Mouse (Mus musculus): ENCODE results near the gene Olfr827. TPM values are rescaled to one million over a fixed set of nuclear protein-coding genes. Genes with fewer than 3 reads are reported as not detected.

Gene Olfr827
- polyA plus RNA-seq (2014; fragmentation: Nextera tagmentation; extraction: Ambion mirVana), result not detected in 2 replicates

- no peaks in the 10 kb centered on the region for H3K4me1 ChIP-seq (replicated peaks; ENCODE audit: control insufficient read depth, insufficient read depth, low read length)
- ATAC-seq (ENCODE audit: low FRiP score), result no peak
- WGBS, result 94% methylated on average over 1 of the region's 1 CpGs
- no peak within 1 kb of the TSS for H3K4me2 ChIP-seq (replicated peaks; ENCODE audit: low read depth, low read length)
- H3K27ac ChIP-seq (ENCODE audit: low read depth, low read length), result no peak within 1 kb of the TSS
- H3K9me3 ChIP-seq (ENCODE audit: control insufficient read depth, low read length), result no peaks in the 10 kb centered on the region
- H3K9ac ChIP-seq (ENCODE audit: low read depth, low read length), result no peak within 1 kb of the TSS
- H3K4me3 ChIP-seq (ENCODE audit: low read depth, low read length), result no peak within 1 kb of the TSS
- no peaks in the 10 kb centered on the region for H3K36me3 ChIP-seq (ENCODE audit: control insufficient read depth, insufficient read depth, low read length)
- no peaks in the 10 kb centered on the region for H3K27me3 ChIP-seq (ENCODE audit: control insufficient read depth, insufficient read depth, low read length)
- DNase-seq (ENCODE audit: low spot score), result no peak
These were observed at the start of gene Olfr827 for GRCm38 (mm10) chr10:130214303-130214702. Olfr827 (minus strand) TSS chr10:130214403.

- no peak for DNase-seq (ENCODE audit: low spot score)
- H3K9ac ChIP-seq (ENCODE audit: low read depth, low read length), result no peak overlapping the region
- no peaks in the 10 kb centered on the region for H3K36me3 ChIP-seq (ENCODE audit: control insufficient read depth, insufficient read depth, low read length)
- no peak overlapping the region for H3K27ac ChIP-seq (ENCODE audit: low read depth, low read length)
- ATAC-seq (ENCODE audit: low FRiP score), result no peak; the same call in 1 of the 2 replicates
- H3K4me1 ChIP-seq (replicated peaks; ENCODE audit: control insufficient read depth, insufficient read depth, low read length), result no peaks in the 10 kb centered on the region
- no peaks in the 10 kb centered on the region for H3K27me3 ChIP-seq (ENCODE audit: control insufficient read depth, insufficient read depth, low read length)
- WGBS, result 60% methylated on average over 4 of the region's 4 CpGs
- H3K4me3 ChIP-seq (ENCODE audit: low read depth, low read length), result no peak overlapping the region
- H3K4me2 ChIP-seq (replicated peaks; ENCODE audit: low read depth, low read length), result no peak overlapping the region
- H3K9me3 ChIP-seq (ENCODE audit: control insufficient read depth, low read length), result no peaks in the 10 kb centered on the region
These were observed 49.0 kb upstream of the Olfr827 start for GRCm38 (mm10) chr10:130263203-130263602.

GRCm38 (mm10) chr10:130259483-130259882 lies 45.3 kb upstream of the Olfr827 start:
- H3K9ac ChIP-seq (ENCODE audit: low read depth, low read length), result no peak overlapping the region
- H3K4me3 ChIP-seq (ENCODE audit: low read depth, low read length), result no peak overlapping the region
- DNase-seq (ENCODE audit: low spot score) (no peak), ATAC-seq (ENCODE audit: low FRiP score) (peak; percentile 66)
- H3K36me3 ChIP-seq (ENCODE audit: control insufficient read depth, insufficient read depth, low read length), result no peaks in the 10 kb centered on the region
- H3K9me3 ChIP-seq (ENCODE audit: control insufficient read depth, low read length), result no peaks in the 10 kb centered on the region
- H3K4me2 ChIP-seq (replicated peaks; ENCODE audit: low read depth, low read length), result no peak overlapping the region
- no peak overlapping the region for H3K27ac ChIP-seq (ENCODE audit: low read depth, low read length)
- 78% methylated on average over 1 of the region's 1 CpGs for WGBS
- H3K27me3 ChIP-seq (ENCODE audit: control insufficient read depth, insufficient read depth, low read length), result no peaks in the 10 kb centered on the region
- H3K4me1 ChIP-seq (replicated peaks; ENCODE audit: control insufficient read depth, insufficient read depth, low read length), result no peaks in the 10 kb centered on the region

- WGBS, result 3% methylated on average over 2 of the region's 2 CpGs
- peak; percentile 91 for ATAC-seq (ENCODE audit: low FRiP score)
- Histone ChIP-seq H3K9ac (ENCODE audit: low read depth, low read length) (no peak overlapping the region), H3K27ac (ENCODE audit: low read depth, low read length) (no peak overlapping the region), H3K4me2 (replicated peaks; ENCODE audit: low read depth, low read length) (no peak overlapping the region), H3K4me1 (replicated peaks; ENCODE audit: control insufficient read depth, insufficient read depth, low read length) (no peaks in the 10 kb centered on the region), H3K27me3 (ENCODE audit: control insufficient read depth, insufficient read depth, low read length) (no peaks in the 10 kb centered on the region), H3K9me3 (ENCODE audit: control insufficient read depth, low read length) (no peaks in the 10 kb centered on the region), H3K4me3 (ENCODE audit: low read depth, low read length) (no peak overlapping the region), H3K36me3 (ENCODE audit: control insufficient read depth, insufficient read depth, low read length) (no peaks in the 10 kb centered on the region)
- DNase-seq (ENCODE audit: low spot score), result peak; percentile 60
These were observed 30.1 kb upstream of the Olfr827 start for GRCm38 (mm10) chr10:130244271-130244670.

GRCm38 (mm10) chr10:130238318-130239209 lies 24.4 kb upstream of the Olfr827 start:
- DNase-seq (ENCODE audit: low spot score) (no peak), ATAC-seq (ENCODE audit: low FRiP score) (no peak)
- no peak overlapping the region for H3K4me2 ChIP-seq (replicated peaks; ENCODE audit: low read depth, low read length)
- H3K4me1 ChIP-seq (replicated peaks; ENCODE audit: control insufficient read depth, insufficient read depth, low read length), result no peaks in the 10 kb centered on the region
- 52% methylated on average over 2 of the region's 2 CpGs for WGBS
- no peaks in the 10 kb centered on the region for H3K36me3 ChIP-seq (ENCODE audit: control insufficient read depth, insufficient read depth, low read length)
- H3K27me3 ChIP-seq (ENCODE audit: control insufficient read depth, insufficient read depth, low read length), result no peaks in the 10 kb centered on the region
- H3K9me3 ChIP-seq (ENCODE audit: control insufficient read depth, low read length), result no peaks in the 10 kb centered on the region
- no peak overlapping the region for H3K27ac ChIP-seq (ENCODE audit: low read depth, low read length)
- no peak overlapping the region for H3K9ac ChIP-seq (ENCODE audit: low read depth, low read length)
- no peak overlapping the region for H3K4me3 ChIP-seq (ENCODE audit: low read depth, low read length)

- Histone ChIP-seq H3K4me3 (ENCODE audit: low read depth, low read length) (no peak overlapping the region), H3K9me3 (ENCODE audit: control insufficient read depth, low read length) (no peaks in the 10 kb centered on the region), H3K36me3 (ENCODE audit: control insufficient read depth, insufficient read depth, low read length) (no peaks in the 10 kb centered on the region), H3K27ac (ENCODE audit: low read depth, low read length) (no peak overlapping the region), H3K27me3 (ENCODE audit: control insufficient read depth, insufficient read depth, low read length) (no peaks in the 10 kb centered on the region), H3K4me2 (replicated peaks; ENCODE audit: low read depth, low read length) (no peak overlapping the region), H3K4me1 (replicated peaks; ENCODE audit: control insufficient read depth, insufficient read depth, low read length) (0 out of 2 replicates have a peak, but pooled peaks cover 2% of the 10 kb centered on the region), H3K9ac (ENCODE audit: low read depth, low read length) (no peak overlapping the region)
- ATAC-seq (ENCODE audit: low FRiP score), result peak; percentile 75
- WGBS, result 35% methylated on average over 1 of the region's 1 CpGs
- peak; percentile 55 for DNase-seq (ENCODE audit: low spot score)
These were observed 20.4 kb upstream of the Olfr827 start for GRCm38 (mm10) chr10:130234576-130234975.

GRCm38 (mm10) chr10:130232117-130232516 lies 17.9 kb upstream of the Olfr827 start:
- H3K9me3 ChIP-seq (ENCODE audit: control insufficient read depth, low read length), result no peaks in the 10 kb centered on the region
- ATAC-seq (ENCODE audit: low FRiP score) (no peak), DNase-seq (ENCODE audit: low spot score) (no peak)
- no peak overlapping the region for H3K4me3 ChIP-seq (ENCODE audit: low read depth, low read length)
- 0 out of 2 replicates have a peak, but pooled peaks cover 2% of the 10 kb centered on the region for H3K4me1 ChIP-seq (replicated peaks; ENCODE audit: control insufficient read depth, insufficient read depth, low read length)
- WGBS, result 54% methylated on average over 1 of the region's 1 CpGs
- no peak overlapping the region for H3K4me2 ChIP-seq (replicated peaks; ENCODE audit: low read depth, low read length)
- H3K9ac ChIP-seq (ENCODE audit: low read depth, low read length), result no peak overlapping the region
- no peak overlapping the region for H3K27ac ChIP-seq (ENCODE audit: low read depth, low read length)
- no peaks in the 10 kb centered on the region for H3K36me3 ChIP-seq (ENCODE audit: control insufficient read depth, insufficient read depth, low read length)
- H3K27me3 ChIP-seq (ENCODE audit: control insufficient read depth, insufficient read depth, low read length), result no peaks in the 10 kb centered on the region

GRCm38 (mm10) chr10:130229584-130229983 lies 15.4 kb upstream of the Olfr827 start:
- 84% methylated on average over 5 of the region's 5 CpGs for WGBS
- H3K27me3 ChIP-seq (ENCODE audit: control insufficient read depth, insufficient read depth, low read length), result no peaks in the 10 kb centered on the region
- H3K4me3 ChIP-seq (ENCODE audit: low read depth, low read length), result no peak overlapping the region
- DNase-seq (ENCODE audit: low spot score) (no peak), ATAC-seq (ENCODE audit: low FRiP score) (peak; percentile 31; the same call in 1 of the 2 replicates)
- no peak overlapping the region for H3K9ac ChIP-seq (ENCODE audit: low read depth, low read length)
- H3K4me2 ChIP-seq (replicated peaks; ENCODE audit: low read depth, low read length), result no peak overlapping the region
- H3K4me1 ChIP-seq (replicated peaks; ENCODE audit: control insufficient read depth, insufficient read depth, low read length), result 0 out of 2 replicates have a peak, but pooled peaks cover 2% of the 10 kb centered on the region
- H3K36me3 ChIP-seq (ENCODE audit: control insufficient read depth, insufficient read depth, low read length), result no peaks in the 10 kb centered on the region
- H3K27ac ChIP-seq (ENCODE audit: low read depth, low read length), result no peak overlapping the region
- H3K9me3 ChIP-seq (ENCODE audit: control insufficient read depth, low read length), result no peaks in the 10 kb centered on the region

- Histone ChIP-seq H3K4me1 (replicated peaks; ENCODE audit: control insufficient read depth, insufficient read depth, low read length) (0 out of 2 replicates have a peak, but pooled peaks cover 2% of the 10 kb centered on the region), H3K27me3 (ENCODE audit: control insufficient read depth, insufficient read depth, low read length) (no peaks in the 10 kb centered on the region), H3K4me3 (ENCODE audit: low read depth, low read length) (no peak overlapping the region), H3K9ac (ENCODE audit: low read depth, low read length) (no peak overlapping the region), H3K27ac (ENCODE audit: low read depth, low read length) (no peak overlapping the region), H3K36me3 (ENCODE audit: control insufficient read depth, insufficient read depth, low read length) (no peaks in the 10 kb centered on the region), H3K9me3 (ENCODE audit: control insufficient read depth, low read length) (no peaks in the 10 kb centered on the region), H3K4me2 (replicated peaks; ENCODE audit: low read depth, low read length) (no peak overlapping the region)
- peak; percentile 81 for ATAC-seq (ENCODE audit: low FRiP score)
- DNase-seq (ENCODE audit: low spot score), result peak; percentile 76
- 0% methylated on average over 1 of the region's 1 CpGs for WGBS
These were observed 14.0 kb upstream of the Olfr827 start for GRCm38 (mm10) chr10:130228246-130228645.

All from hindbrain, embryonic 11.5 days (tissue).